Mouse (Mus musculus) limb, embryonic 14.5 days (tissue): Measurements from ENCODE around the gene Ing4. TPM values are rescaled to one million over a fixed set of nuclear protein-coding genes. Genes with fewer than 3 reads are reported as not detected.
A peak's percentile ranks its signal among the peaks of the same experiment; 100 is the strongest.

Source experiments
- ATAC-seq: fragments of 200-750 bp; cut with Nextera tagmentation; 2 replicates; pipeline ENCODE4 v1.8.0; 2017; ENCODE audit warnings: low read depth, moderate number of reproducible peaks, moderate TSS enrichment; ENCODE audit not compliant: low FRiP score
- DNase-seq: peaks from one replicate; pipeline ENCODE4 v3.0.0-alpha.2; 2015; ENCODE audit warnings: low spot score
- H3K27ac ChIP-seq: fragments of 300-500 bp; sonication (generic); replicated peaks from 2 replicates; pipeline ENCODE4 v1.5.1; 2014; ENCODE audit warnings: low read depth, mild to moderate bottlenecking, low read length, moderate library complexity, mixed read lengths
- H3K27me3 ChIP-seq: fragments of 300-500 bp; sonication (generic); 2 replicates; pipeline ENCODE4 v1.6.1; 2014; ENCODE audit warnings: low read length, mixed read lengths; ENCODE audit not compliant: control insufficient read depth, insufficient read depth
- H3K36me3 ChIP-seq: fragments of 300-500 bp; sonication (generic); 2 replicates; pipeline ENCODE4 v1.6.1; 2014; ENCODE audit warnings: mild to moderate bottlenecking, low read length, moderate library complexity, mixed read lengths; ENCODE audit not compliant: control insufficient read depth, insufficient read depth
- H3K4me1 ChIP-seq: fragments of 300-500 bp; sonication (generic); 2 replicates; pipeline ENCODE4 v1.6.1; 2014; ENCODE audit warnings: antibody characterized with exemption, low read length, mixed read lengths; ENCODE audit not compliant: control insufficient read depth, insufficient read depth
- H3K4me2 ChIP-seq: fragments of 300-500 bp; sonication (generic); replicated peaks from 2 replicates; pipeline ENCODE4 v1.6.1; 2014; ENCODE audit warnings: low read depth, mild to moderate bottlenecking, low read length, moderate library complexity; ENCODE audit not compliant: severe bottlenecking
- H3K4me3 ChIP-seq: fragments of 300-500 bp; sonication (generic); replicated peaks from 2 replicates; pipeline ENCODE4 v1.5.1; 2014; ENCODE audit warnings: low read length
- H3K9ac ChIP-seq: fragments of 300-500 bp; sonication (generic); 2 replicates; pipeline ENCODE4 v1.6.1; 2014; ENCODE audit warnings: mild to moderate bottlenecking, low read depth, low read length, moderate library complexity; ENCODE audit not compliant: severe bottlenecking
- H3K9me3 ChIP-seq: fragments of 300-500 bp; sonication (generic); 2 replicates; pipeline ENCODE4 v1.6.1; 2016; ENCODE audit warnings: low read length; ENCODE audit not compliant: control insufficient read depth
- POLR2A ChIP-seq: fragments of 200-500 bp; IDR thresholded peaks from 2 replicates; pipeline ENCODE4 v1.8.0; 2012; ENCODE audit warnings: inconsistent platforms, mild to moderate bottlenecking, moderate library complexity, borderline replicate concordance; ENCODE audit not compliant: insufficient read depth, insufficient read length; ENCODE audit errors: extremely low read depth
- WGBS: fragments of 180-500 bp; shearing (Covaris S2); extraction: QIAGEN DNeasy Blood & Tissue Kit; methylation state at CpG from one replicate; pipeline ENCODE4 v1.1.7; 2014; 5-methylcytosine and 5-hydroxymethylcytosine counted together
- microRNA-seq: library from miRNA; unstranded; fragments of <30 nt; microRNA quantifications from one replicate; pipeline ENCODE4, GENCODE M21; 2016
- polyA plus RNA-seq, 2 experiments: library from polyadenylated mRNA; depleted of rRNA in 1 of 2; stranded (reverse) in 1 of 2; unstranded in 1 of 2; fragments of >200 nt; fragmentation: Nextera tagmentation in 1 of 2; extraction: Ambion mirVana in 1 of 2; gene quantifications; 2 replicates each; pipeline versions ENCODE4 v1.2.1 to v1.2.3; 2012 to 2014

Ing4 gene
- polyA plus RNA-seq, 2 experiments = 122 to 143 TPM

GRCm38 (mm10) chr6:125096279-125096596 lies 56.7 kb downstream of the Ing4 start:
- no peaks in the 10 kb centered on the region for H3K27me3 ChIP-seq
- H3K36me3 ChIP-seq = peaks cover 39% of the 10 kb centered on the region
- H3K9ac ChIP-seq = peak overlapping the region; percentile 88
- peak overlapping the region; percentile 86 for H3K27ac ChIP-seq
- H3K4me2 ChIP-seq = peak overlapping the region; percentile 82
- H3K9me3 ChIP-seq = no peaks in the 10 kb centered on the region
- TF ChIP-seq POLR2A = no peak
- peaks cover 24% of the 10 kb centered on the region for H3K4me1 ChIP-seq
- 0% methylated on average over 11 of the region's 32 CpGs for WGBS
- ATAC-seq (peak; percentile 13), DNase-seq (no peak)
- peak overlapping the region; percentile 96 for H3K4me3 ChIP-seq

- peak overlapping the region; percentile 82 for H3K4me2 ChIP-seq
- 1% methylated on average over 35 of the region's 44 CpGs for WGBS
- H3K9me3 ChIP-seq = no peaks in the 10 kb centered on the region
- DNase-seq (peak; percentile 50), ATAC-seq (0 out of 2 replicates have a peak, but pooled peaks have one; percentile 28)
- H3K4me1 ChIP-seq = peaks cover 24% of the 10 kb centered on the region
- no peaks in the 10 kb centered on the region for H3K27me3 ChIP-seq
- H3K4me3 ChIP-seq = peak overlapping the region; percentile 96
- H3K36me3 ChIP-seq = peaks cover 44% of the 10 kb centered on the region
- TF ChIP-seq POLR2A = no peak
- H3K27ac ChIP-seq = peak overlapping the region; percentile 86
- H3K9ac ChIP-seq = peak overlapping the region; percentile 88
Observed at GRCm38 (mm10) chr6:125096597-125097345, 57.2 kb downstream of the Ing4 start.

DNA sequence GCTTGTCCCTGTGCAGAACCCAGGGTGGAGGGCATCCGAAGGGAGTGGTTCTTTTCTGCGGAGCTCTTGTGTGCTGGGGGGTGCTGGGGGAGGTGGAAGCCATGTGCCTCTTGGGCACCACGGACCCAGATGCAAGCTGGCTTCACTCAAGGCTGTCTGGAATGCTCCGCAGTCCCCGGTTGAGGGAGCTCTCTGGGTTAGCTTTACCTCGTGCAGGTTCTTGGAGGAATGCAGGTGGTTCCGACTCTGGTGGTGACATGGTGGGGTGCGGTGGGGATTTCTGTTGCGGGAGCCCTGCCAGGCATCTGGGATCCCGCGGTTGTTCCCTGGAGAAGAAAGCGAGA lies 57.8 kb downstream of the Ing4 start:
- H3K27ac ChIP-seq = 0 out of 2 replicates have a peak overlapping the region, but pooled peaks have one; percentile 86
- peak overlapping the region; percentile 82 for H3K4me2 ChIP-seq
- H3K9me3 ChIP-seq = no peaks in the 10 kb centered on the region
- TF ChIP-seq POLR2A = no peak
- ATAC-seq (peak; percentile 5; the same call in 1 of the 2 replicates), DNase-seq (no peak)
- H3K4me1 ChIP-seq = peaks cover 24% of the 10 kb centered on the region
- peak overlapping the region; percentile 96 for H3K4me3 ChIP-seq
- no peaks in the 10 kb centered on the region for H3K27me3 ChIP-seq
- 2% methylated on average over 12 of the region's 12 CpGs for WGBS
- H3K9ac ChIP-seq = peak overlapping the region; percentile 88
- peaks cover 49% of the 10 kb centered on the region for H3K36me3 ChIP-seq

GRCm38 (mm10) chr6:125097951-125098350 lies 58.4 kb downstream of the Ing4 start:
- Histone ChIP-seq H3K9me3 (no peaks in the 10 kb centered on the region), H3K4me2 (peak overlapping the region; percentile 82), H3K4me1 (peaks cover 24% of the 10 kb centered on the region), H3K4me3 (peak overlapping the region; percentile 96), H3K27me3 (no peaks in the 10 kb centered on the region), H3K9ac (peak overlapping the region; percentile 88), H3K36me3 (peaks cover 56% of the 10 kb centered on the region), H3K27ac (no peak overlapping the region)
- TF ChIP-seq POLR2A = no peak
- WGBS = 58% methylated on average over 8 of the region's 8 CpGs
- ATAC-seq (no peak), DNase-seq (no peak)

DNA sequence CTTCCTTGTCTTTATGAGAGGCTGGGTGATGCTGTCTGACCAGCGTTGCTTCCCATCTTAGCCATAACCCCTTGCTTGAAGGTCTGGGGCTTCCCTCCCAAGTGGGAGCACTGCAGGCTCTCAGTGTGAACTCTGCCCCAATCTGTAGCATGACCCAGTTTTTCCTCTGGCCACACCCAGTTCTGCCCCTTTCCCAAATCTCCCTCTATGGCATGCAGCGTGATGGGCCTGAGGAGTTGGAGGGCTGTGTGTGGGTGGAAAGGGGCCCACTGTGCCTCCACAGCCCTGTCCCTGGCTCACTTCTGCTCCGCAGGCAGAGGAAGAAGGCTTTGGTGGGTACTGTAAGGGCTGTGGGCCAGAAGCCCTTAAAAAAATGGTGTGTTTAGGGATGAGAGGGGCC lies 59.0 kb downstream of the Ing4 start:
- DNase-seq (no peak), ATAC-seq (no peak)
- H3K4me2 ChIP-seq = peak overlapping the region; percentile 82
- H3K4me3 ChIP-seq = peak overlapping the region; percentile 96
- H3K4me1 ChIP-seq = peaks cover 24% of the 10 kb centered on the region
- 69% methylated on average over 3 of the region's 3 CpGs for WGBS
- no peak overlapping the region for H3K27ac ChIP-seq
- H3K9ac ChIP-seq = peak overlapping the region; percentile 26
- no peaks in the 10 kb centered on the region for H3K9me3 ChIP-seq
- peaks cover 60% of the 10 kb centered on the region for H3K36me3 ChIP-seq
- H3K27me3 ChIP-seq = no peaks in the 10 kb centered on the region
- no peak for TF ChIP-seq POLR2A

Small RNA genes within 50 kb of the gene (microRNA-seq; reads per million reads assigned to microRNA genes)
- gene Mir7045 = not detected

Other genes with a start within 250 kb of the Ing4 start
- 9.8 and 11.1 TPM in 2 replicates for gene Spsb2, start 231.1 kb upstream of the Ing4 start, polyA plus RNA-seq (2012; rRNA removed)
- 8.9 and 10.8 TPM in 2 replicates for gene Spsb2, start 231.1 kb upstream of the Ing4 start, polyA plus RNA-seq (2014; fragmentation: Nextera tagmentation; extraction: Ambion mirVana)
- gene Tpi1, start 225.5 kb upstream of the Ing4 start, polyA plus RNA-seq (2012; rRNA removed) = 636 and 744 TPM in 2 replicates
- gene Tpi1, start 225.5 kb upstream of the Ing4 start, polyA plus RNA-seq (2014; fragmentation: Nextera tagmentation; extraction: Ambion mirVana) = 808 and 825 TPM in 2 replicates
- 105 and 119 TPM in 2 replicates for gene Usp5, start 210.3 kb upstream of the Ing4 start, polyA plus RNA-seq (2012; rRNA removed)
- 115 and 120 TPM in 2 replicates for gene Usp5, start 210.3 kb upstream of the Ing4 start, polyA plus RNA-seq (2014; fragmentation: Nextera tagmentation; extraction: Ambion mirVana)
- gene Cdca3, start 210.2 kb upstream of the Ing4 start, polyA plus RNA-seq (2012; rRNA removed) = 141 and 164 TPM in 2 replicates
- gene Cdca3, start 210.2 kb upstream of the Ing4 start, polyA plus RNA-seq (2014; fragmentation: Nextera tagmentation; extraction: Ambion mirVana) = 128 and 146 TPM in 2 replicates
- gene Gnb3, start 199.5 kb upstream of the Ing4 start, polyA plus RNA-seq (2012; rRNA removed) = 1.9 and 2.3 TPM in 2 replicates
- 1.6 and 1.8 TPM in 2 replicates for gene Gnb3, start 199.5 kb upstream of the Ing4 start, polyA plus RNA-seq (2014; fragmentation: Nextera tagmentation; extraction: Ambion mirVana)
- gene P3h3, start 182.0 kb upstream of the Ing4 start, polyA plus RNA-seq (2012; rRNA removed) = 339 and 401 TPM in 2 replicates
- gene P3h3, start 182.0 kb upstream of the Ing4 start, polyA plus RNA-seq (2014; fragmentation: Nextera tagmentation; extraction: Ambion mirVana) = 57.5 and 67.6 TPM in 2 replicates
- gene Gpr162, start 175.8 kb upstream of the Ing4 start, polyA plus RNA-seq (2012; rRNA removed) = 7.5 and 10.8 TPM in 2 replicates
- gene Gpr162, start 175.8 kb upstream of the Ing4 start, polyA plus RNA-seq (2014; fragmentation: Nextera tagmentation; extraction: Ambion mirVana) = 2.1 and 2.3 TPM in 2 replicates
- 0.23 and 0.26 TPM in 2 replicates for gene Cd4, start 151.5 kb upstream of the Ing4 start, polyA plus RNA-seq (2012; rRNA removed)
- gene Cd4, start 151.5 kb upstream of the Ing4 start, polyA plus RNA-seq (2014; fragmentation: Nextera tagmentation; extraction: Ambion mirVana) = 0.10 and 0.51 TPM in 2 replicates
- gene Lag3, start 128.1 kb upstream of the Ing4 start, polyA plus RNA-seq (2012; rRNA removed) = 2.3 and 3.2 TPM in 2 replicates
- gene Lag3, start 128.1 kb upstream of the Ing4 start, polyA plus RNA-seq (2014; fragmentation: Nextera tagmentation; extraction: Ambion mirVana) = 2.0 and 2.6 TPM in 2 replicates
- gene Ptms, start 119.7 kb upstream of the Ing4 start, polyA plus RNA-seq (2012; rRNA removed) = 1,126 and 1,778 TPM in 2 replicates
- gene Ptms, start 119.7 kb upstream of the Ing4 start, polyA plus RNA-seq (2014; fragmentation: Nextera tagmentation; extraction: Ambion mirVana) = 306 and 353 TPM in 2 replicates
- gene Mlf2, start 108.4 kb upstream of the Ing4 start, polyA plus RNA-seq (2012; rRNA removed) = 407 and 471 TPM in 2 replicates
- 355 and 380 TPM in 2 replicates for gene Mlf2, start 108.4 kb upstream of the Ing4 start, polyA plus RNA-seq (2014; fragmentation: Nextera tagmentation; extraction: Ambion mirVana)
- 215 and 251 TPM in 2 replicates for gene Cops7a, start 74.2 kb upstream of the Ing4 start, polyA plus RNA-seq (2012; rRNA removed)
- gene Cops7a, start 74.2 kb upstream of the Ing4 start, polyA plus RNA-seq (2014; fragmentation: Nextera tagmentation; extraction: Ambion mirVana) = 137 and 144 TPM in 2 replicates
- gene Pianp, start 43.1 kb upstream of the Ing4 start, polyA plus RNA-seq (2012; rRNA removed) = 35.2 and 44.6 TPM in 2 replicates
- 20.0 and 20.3 TPM in 2 replicates for gene Pianp, start 43.1 kb upstream of the Ing4 start, polyA plus RNA-seq (2014; fragmentation: Nextera tagmentation; extraction: Ambion mirVana)
- gene Zfp384, start 30.6 kb upstream of the Ing4 start, polyA plus RNA-seq (2012; rRNA removed) = 103 and 130 TPM in 2 replicates
- gene Zfp384, start 30.6 kb upstream of the Ing4 start, polyA plus RNA-seq (2014; fragmentation: Nextera tagmentation; extraction: Ambion mirVana) = 12.4 and 14.6 TPM in 2 replicates
- gene Acrbp, start 9.9 kb downstream of the Ing4 start, polyA plus RNA-seq (2012; rRNA removed) = 28.9 and 31.3 TPM in 2 replicates
- gene Acrbp, start 9.9 kb downstream of the Ing4 start, polyA plus RNA-seq (2014; fragmentation: Nextera tagmentation; extraction: Ambion mirVana) = 9.4 and 13.9 TPM in 2 replicates
- 3.9 and 5.0 TPM in 2 replicates for gene Lpar5, start 28.2 kb downstream of the Ing4 start, polyA plus RNA-seq (2012; rRNA removed)
- gene Lpar5, start 28.2 kb downstream of the Ing4 start, polyA plus RNA-seq (2014; fragmentation: Nextera tagmentation; extraction: Ambion mirVana) = 2.5 and 4.0 TPM in 2 replicates
- 75.0 and 89.7 TPM in 2 replicates for gene Chd4, start 56.2 kb downstream of the Ing4 start, polyA plus RNA-seq (2012; rRNA removed)
- gene Chd4, start 56.2 kb downstream of the Ing4 start, polyA plus RNA-seq (2014; fragmentation: Nextera tagmentation; extraction: Ambion mirVana) = 78.6 and 81.8 TPM in 2 replicates
- gene Nop2, start 92.1 kb downstream of the Ing4 start, polyA plus RNA-seq (2012; rRNA removed) = 43.7 and 48.5 TPM in 2 replicates
- gene Nop2, start 92.1 kb downstream of the Ing4 start, polyA plus RNA-seq (2014; fragmentation: Nextera tagmentation; extraction: Ambion mirVana) = 54.2 TPM in 2 replicates
- gene Iffo1, start 105.5 kb downstream of the Ing4 start, polyA plus RNA-seq (2012; rRNA removed) = 64.7 and 78.6 TPM in 2 replicates
- 25.9 and 34.1 TPM in 2 replicates for gene Iffo1, start 105.5 kb downstream of the Ing4 start, polyA plus RNA-seq (2014; fragmentation: Nextera tagmentation; extraction: Ambion mirVana)
- 3,758 and 4,454 TPM in 2 replicates for gene Gapdh, start 126.7 kb downstream of the Ing4 start, polyA plus RNA-seq (2012; rRNA removed)
- 1,656 and 1,691 TPM in 2 replicates for gene Gapdh, start 126.7 kb downstream of the Ing4 start, polyA plus RNA-seq (2014; fragmentation: Nextera tagmentation; extraction: Ambion mirVana)
- 250 and 270 TPM in 2 replicates for gene Ncapd2, start 151.9 kb downstream of the Ing4 start, polyA plus RNA-seq (2012; rRNA removed)
- 82.9 and 96.9 TPM in 2 replicates for gene Ncapd2, start 151.9 kb downstream of the Ing4 start, polyA plus RNA-seq (2014; fragmentation: Nextera tagmentation; extraction: Ambion mirVana)
- gene Mrpl51, start 152.0 kb downstream of the Ing4 start, polyA plus RNA-seq (2012; rRNA removed) = 56.5 and 75.0 TPM in 2 replicates
- gene Mrpl51, start 152.0 kb downstream of the Ing4 start, polyA plus RNA-seq (2014; fragmentation: Nextera tagmentation; extraction: Ambion mirVana) = 189 and 199 TPM in 2 replicates
- 14.7 and 16.2 TPM in 2 replicates for gene Vamp1, start 175.8 kb downstream of the Ing4 start, polyA plus RNA-seq (2012; rRNA removed)
- gene Vamp1, start 175.8 kb downstream of the Ing4 start, polyA plus RNA-seq (2014; fragmentation: Nextera tagmentation; extraction: Ambion mirVana) = 2.4 and 2.6 TPM in 2 replicates
- 2.7 and 2.8 TPM in 2 replicates for gene Tapbpl, start 192.1 kb downstream of the Ing4 start, polyA plus RNA-seq (2012; rRNA removed)
- 3.4 and 3.7 TPM in 2 replicates for gene Tapbpl, start 192.1 kb downstream of the Ing4 start, polyA plus RNA-seq (2014; fragmentation: Nextera tagmentation; extraction: Ambion mirVana)
- 0.22 and 0.50 TPM in 2 replicates for gene Cd27, start 197.2 kb downstream of the Ing4 start, polyA plus RNA-seq (2012; rRNA removed)
- 1.3 and 1.5 TPM in 2 replicates for gene Cd27, start 197.2 kb downstream of the Ing4 start, polyA plus RNA-seq (2014; fragmentation: Nextera tagmentation; extraction: Ambion mirVana)
- 0.45 and 0.47 TPM in 2 replicates for gene Tuba3a, start 246.3 kb downstream of the Ing4 start, polyA plus RNA-seq (2012; rRNA removed)
- 0.30 TPM in 1 of 2 replicates, not detected in the other for gene Tuba3a, start 246.3 kb downstream of the Ing4 start, polyA plus RNA-seq (2014; fragmentation: Nextera tagmentation; extraction: Ambion mirVana)